Mouse (Mus musculus) hindlimb bud, embryonic 11.5 days (tissue): ENCODE measurements around the gene Tuba1b.
"Not testable (repeated sequence)": the region's sequence is repeated elsewhere in the genome, so short reads cannot be mapped to it uniquely, and the experiment has no call there.

ENCODE experiments used
- DNase-seq: peaks from one replicate; pipeline ENCODE4 v3.0.0-alpha.2; 2012; ENCODE audit warnings: low read depth, low spot score; ENCODE audit errors: extremely low spot score

The Tuba1b gene

DNA sequence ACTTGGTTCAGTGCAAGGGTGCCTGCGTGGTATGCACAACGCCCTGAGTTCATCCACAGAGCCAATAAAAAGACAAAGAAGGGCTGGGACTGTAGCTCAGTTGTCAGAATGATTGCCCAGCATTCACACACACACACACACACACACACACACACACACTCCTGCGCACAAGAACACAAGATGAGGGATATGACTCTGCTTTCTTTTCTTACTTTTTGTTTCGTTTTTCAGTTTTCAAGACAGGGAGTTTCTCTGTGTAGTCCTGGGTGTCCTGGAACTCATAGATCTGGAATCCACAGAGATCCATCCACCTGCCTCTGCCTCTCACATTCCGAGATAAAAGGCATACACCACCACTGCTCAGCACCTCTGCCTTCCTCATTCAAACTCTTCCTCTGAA lies 6.8 kb downstream of the Tuba1b start:
- DNase-seq: no peak

DNA sequence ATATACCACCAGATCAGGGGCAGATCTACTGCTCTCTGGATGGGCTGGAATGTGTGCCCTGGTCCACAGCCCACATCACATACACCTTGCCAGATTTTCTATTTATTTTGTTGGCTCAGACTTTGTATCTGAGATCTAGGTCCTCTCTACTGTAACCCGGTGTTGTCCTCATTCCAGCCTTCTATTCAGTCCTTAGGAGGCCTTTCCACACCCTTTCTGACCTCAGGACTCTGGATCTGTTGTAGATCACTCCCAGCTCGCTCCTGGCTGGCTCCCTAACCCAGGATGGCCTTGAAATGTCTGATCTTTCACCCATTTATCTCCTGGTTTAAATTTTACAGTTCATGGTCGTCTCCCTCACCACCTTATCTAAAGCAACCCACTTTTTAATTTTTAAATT lies 9.7 kb downstream of the Tuba1b start:
- DNase-seq: no peak

DNA sequence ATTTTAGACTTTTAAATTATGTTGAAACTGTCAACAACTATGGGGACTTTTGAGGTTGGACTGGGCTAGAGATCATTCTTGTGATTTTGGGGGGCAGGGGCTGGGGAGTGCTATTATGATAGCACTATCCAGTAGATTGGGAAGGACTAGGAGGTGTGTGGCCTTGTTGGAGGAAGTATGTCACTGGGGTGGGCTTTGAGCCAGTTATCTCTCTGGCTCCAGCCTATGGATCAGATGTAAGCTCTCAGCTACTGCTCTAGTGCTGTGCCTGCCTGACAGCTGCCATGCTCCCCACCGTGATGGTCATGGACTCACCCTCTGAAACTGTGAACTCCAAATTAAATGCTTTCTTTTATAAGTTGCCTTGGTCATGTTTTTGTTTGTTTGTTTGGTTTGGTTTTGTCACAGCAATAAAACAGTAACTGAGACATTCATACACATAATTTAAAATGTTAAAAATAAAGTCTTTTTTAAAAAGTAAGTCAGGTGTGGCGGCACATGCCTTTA lies 11.3 kb downstream of the Tuba1b start:
- DNase-seq: no peak

DNA sequence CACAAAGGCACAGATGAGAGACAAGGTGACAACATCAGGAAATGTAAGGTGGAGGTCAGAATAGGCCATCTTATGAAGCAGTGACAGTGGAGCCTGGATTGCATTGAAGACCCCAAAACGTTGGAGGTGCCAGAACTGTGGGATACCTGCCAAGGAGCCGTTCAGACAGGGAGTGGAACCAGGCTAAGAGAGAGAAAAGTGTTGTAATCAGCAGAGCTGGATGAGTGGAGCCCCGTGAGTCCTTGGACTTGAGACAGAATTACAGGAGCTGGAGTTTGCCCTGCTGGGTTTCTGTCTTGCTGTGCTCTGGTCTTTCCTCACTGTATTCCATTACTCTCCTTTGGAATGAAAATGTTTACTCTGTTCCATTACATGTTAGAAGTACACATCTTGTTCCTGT lies 11.8 kb downstream of the Tuba1b start:
- DNase-seq: no peak

DNA sequence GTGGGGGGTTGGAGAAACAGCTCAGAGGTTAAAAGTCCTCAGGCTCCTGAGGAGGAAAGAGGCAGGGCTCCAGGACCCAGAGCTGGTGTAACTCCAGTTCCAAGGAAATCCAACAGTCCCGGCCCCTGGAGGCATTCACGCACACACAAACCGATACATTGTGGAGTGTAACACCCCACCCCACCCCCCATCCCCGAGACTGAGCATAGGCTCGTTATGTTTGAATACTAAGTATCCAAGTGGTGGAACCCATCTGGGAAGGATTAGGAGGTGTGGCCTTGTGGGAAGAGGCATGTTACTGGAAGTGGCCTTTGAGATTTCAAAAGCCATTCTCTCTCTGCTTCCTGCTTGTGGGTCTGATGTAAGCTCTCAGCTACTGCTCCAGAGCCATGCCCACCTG lies 12.9 kb downstream of the Tuba1b start:
- no peak for DNase-seq

DNA sequence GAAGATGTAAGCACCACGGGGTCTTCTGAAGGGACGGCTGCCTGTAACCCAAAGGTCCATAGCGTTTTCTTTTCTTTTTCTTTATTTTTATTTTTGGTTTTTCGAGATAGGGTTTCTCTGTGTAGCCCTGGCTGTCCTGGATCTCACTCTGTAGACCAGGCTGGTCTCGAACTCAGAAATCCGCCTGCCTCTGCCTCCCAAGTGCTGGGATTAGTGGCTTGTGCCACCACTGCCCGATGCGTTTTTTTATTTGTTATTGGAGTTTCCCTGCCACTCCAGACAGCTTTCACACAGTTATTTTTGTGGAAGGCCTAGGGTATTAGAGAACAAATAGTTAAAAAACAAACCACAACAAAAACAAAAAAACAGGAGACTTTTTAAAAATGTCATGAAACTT lies 15.9 kb downstream of the Tuba1b start:
- DNase-seq: not testable (repeated sequence)

DNA sequence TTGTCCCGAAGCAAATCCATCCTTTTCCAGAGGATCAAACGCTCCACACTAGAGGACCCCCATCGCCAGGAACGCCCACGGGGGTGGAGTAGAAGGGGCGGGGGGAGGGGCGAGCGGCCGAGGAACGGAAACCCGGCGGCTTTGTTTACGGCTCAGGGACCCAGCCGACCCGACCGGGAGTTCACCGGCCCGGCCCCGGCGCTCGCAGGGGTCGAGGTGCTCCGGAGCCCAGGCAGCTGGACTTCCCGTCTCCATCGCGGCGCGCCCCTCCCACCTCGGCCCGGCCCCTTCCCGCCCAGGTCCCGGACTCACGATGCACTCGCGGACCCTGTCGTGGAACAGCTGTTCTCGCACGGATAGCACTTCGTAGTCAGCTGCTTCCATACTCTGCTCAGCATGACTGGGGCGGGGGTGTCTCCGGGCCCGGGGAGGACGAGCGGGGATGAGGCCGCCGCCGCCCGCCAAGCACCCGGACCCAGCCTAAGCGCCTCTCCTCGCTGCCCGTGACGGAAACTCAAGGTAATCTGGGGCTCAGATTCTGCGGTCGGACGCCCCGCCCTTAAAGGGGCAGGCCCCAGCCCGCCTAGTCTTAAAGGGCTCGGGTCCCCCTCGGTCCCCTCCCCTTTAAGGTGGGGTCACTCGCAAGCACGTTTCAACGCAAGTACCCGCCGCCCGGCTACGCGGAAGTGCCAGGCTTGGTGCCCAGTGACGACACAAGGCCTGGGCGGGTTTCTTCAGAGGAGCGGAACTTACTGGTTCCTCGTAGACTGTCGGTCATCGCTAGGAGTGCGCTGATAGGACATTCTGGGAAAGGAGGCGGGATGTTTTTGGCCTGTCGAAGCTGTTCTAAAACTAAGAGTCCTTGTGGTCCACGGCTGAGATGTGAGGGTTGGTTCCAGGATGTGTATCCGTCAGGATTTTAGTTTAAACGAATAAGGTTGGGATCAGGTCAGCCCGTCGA lies 16.5 kb downstream of the Tuba1b start, which contains the start of gene Lmbr1l:
TSS of gene Lmbr1l (minus strand) at position 694 of the 961 bp plus-strand sequence.
- DNase-seq: peak; percentile 96

DNA sequence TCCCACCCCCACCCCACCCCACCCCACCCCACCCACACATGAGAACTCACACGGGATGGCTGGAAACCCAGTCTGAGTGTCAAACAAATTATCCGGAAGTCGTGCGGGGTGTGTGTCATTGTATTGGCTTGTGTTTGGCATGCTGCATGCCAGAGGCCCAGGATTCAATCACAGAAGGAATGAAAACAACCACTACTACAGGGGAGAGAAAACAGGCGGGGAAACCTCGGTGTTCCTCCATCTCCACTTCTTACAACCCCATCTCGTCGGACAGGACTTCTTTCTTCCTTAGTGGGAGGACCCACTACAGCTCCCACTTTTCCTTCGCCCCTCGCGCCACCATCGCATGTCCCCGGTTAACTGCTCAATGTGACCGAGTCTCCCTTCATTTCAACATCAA lies 17.3 kb downstream of the Tuba1b start:
- DNase-seq: no peak

DNA sequence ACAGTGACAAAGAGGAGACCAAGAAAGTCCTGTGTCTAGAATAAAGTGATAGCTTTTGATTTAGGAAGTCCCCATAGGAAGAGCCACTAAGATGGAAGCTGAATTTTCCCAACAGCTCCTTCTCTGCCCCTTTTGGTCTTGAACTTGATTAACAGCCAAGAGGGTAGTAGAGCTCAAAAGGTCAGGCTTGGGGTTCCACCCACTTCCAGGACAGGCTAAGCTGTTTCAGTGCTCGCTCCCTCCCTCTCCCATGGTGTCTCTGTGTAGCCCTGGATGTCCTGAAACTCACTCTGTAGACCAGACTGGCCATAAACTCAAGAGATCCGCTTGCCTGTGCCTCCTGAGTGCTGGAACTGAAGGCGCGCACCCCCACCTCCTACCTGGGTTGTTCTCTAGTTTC lies 18.3 kb downstream of the Tuba1b start:
- no peak for DNase-seq

DNA sequence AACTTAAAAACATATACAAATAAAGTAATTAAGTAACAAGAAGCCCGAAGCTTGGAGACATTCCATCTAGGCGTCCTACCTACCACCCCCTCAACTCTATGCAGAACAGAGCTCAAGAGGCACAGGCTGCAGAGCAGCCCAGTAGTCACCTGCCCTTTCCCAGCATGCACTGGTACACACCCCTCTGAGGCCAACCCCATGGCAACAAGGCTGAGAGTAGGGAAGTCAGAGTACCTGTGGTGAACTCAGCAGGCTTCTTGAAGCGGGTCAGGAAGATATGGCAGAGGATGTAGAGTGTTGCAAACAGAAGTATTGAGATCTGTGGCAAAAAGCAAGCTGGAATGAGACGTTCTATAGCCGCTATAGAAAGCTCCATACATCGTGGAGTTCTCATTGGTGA lies 19.5 kb downstream of the Tuba1b start:
- DNase-seq: no peak

DNA sequence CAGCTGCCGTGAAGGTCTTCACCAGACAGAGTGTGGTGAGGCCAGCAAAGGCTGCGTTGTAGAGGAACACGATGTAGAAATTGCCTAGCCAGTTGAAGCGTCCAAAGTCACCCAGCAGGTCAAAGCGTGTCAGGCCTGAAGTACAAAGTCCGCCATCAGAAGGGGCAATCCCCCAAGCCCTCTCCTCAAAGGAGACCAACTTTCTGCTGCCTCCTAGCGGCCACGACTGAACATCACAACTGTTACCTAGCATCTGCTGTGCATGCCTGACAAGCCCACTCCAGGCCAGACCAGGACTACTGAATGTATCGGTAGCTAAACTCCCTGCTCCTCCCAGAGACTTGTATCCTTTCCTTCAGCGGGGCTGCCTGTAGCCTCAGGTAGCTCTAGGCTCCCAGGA lies 29.7 kb downstream of the Tuba1b start:
- no peak for DNase-seq

GRCm38 (mm10) chr15:98902600-98902999 lies 31.8 kb downstream of the Tuba1b start:
- no peak for DNase-seq

GRCm38 (mm10) chr15:98901530-98901929 lies 32.8 kb downstream of the Tuba1b start:
- DNase-seq: no peak

GRCm38 (mm10) chr15:98897928-98898800 lies 36.2 kb downstream of the Tuba1b start, which contains the start of gene Dhh:
Gene Dhh (minus strand): TSS chr15:98898540.
- no peak for DNase-seq

DNA sequence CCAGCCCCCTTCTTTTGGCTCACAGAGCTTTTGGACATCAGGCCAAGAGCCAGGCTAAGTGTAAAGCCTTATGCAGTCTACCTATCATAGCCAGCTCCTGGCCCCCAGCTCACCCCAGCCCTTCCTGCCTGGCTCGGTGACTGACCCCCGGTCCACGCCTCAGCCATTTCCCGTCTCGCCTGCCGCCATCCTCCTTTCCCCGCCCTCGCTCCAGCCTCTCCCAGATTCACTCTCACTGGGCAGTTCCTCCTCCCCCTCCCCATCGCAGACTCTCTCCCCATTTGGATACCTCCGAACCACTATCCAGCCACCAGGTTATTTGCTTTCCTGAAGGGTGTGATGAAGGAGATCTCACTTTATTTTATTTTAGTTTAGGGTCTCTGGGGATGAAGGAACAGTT lies 36.9 kb downstream of the Tuba1b start:
- no peak for DNase-seq

GRCm38 (mm10) chr15:98895635-98896589 lies 38.5 kb downstream of the Tuba1b start:
- no peak for DNase-seq

GRCm38 (mm10) chr15:98894746-98895634 lies 39.4 kb downstream of the Tuba1b start:
- DNase-seq: no peak

DNA sequence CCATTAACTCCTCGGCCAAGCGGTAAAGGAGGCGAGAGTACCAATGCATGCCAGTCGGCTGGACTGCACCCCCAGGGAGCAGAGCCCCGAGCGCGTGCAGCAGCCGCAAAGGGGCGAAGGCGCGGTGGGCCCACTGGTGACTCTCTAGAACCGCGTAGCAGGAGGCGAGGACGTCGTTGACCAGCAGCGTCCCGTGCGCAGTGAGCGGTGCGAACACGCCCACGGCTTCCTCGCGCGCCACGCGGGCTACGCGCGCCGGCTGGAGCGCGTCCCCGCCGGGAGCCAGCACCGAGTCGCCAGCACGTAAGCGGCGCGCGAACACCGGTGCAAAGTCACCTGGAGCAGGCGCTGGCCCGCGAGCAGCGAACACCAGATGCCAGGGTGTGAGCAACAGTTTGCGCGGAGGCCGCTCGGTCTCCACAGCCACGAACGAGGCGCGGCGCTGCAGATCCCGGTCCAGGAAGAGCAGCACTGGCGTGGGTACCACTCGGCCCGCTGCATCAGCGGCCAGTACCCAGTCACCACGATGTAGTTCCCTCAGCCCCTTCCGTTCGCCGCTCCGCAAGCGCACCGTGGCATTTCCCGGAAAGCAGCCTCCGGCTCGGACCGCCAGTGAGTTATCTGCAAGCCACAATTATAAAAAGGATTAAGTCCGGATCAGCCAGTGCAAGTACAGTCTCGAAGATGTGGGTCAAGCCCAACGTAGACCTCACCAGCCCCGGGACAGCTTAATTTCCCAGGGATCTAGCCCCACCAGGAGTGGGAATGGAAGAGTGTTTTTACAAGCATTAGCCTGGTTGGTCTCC lies 40.2 kb downstream of the Tuba1b start, which contains the start of gene Rhebl1:
TSS of gene Rhebl1 (minus strand) at position 601 of the 806 bp plus-strand sequence.
- DNase-seq: no peak
